Mouse (Mus musculus): ENCODE measurements around the gene Gpr132. TPM values are rescaled to one million over a fixed set of nuclear protein-coding genes. Genes with fewer than 3 reads are reported as not detected.
A peak's percentile ranks its signal among the peaks of the same experiment; 100 is the strongest.

Gpr132 gene
- total RNA-seq, 2 experiments from 2014 or later: 0.10 to 0.26 TPM

DNA sequence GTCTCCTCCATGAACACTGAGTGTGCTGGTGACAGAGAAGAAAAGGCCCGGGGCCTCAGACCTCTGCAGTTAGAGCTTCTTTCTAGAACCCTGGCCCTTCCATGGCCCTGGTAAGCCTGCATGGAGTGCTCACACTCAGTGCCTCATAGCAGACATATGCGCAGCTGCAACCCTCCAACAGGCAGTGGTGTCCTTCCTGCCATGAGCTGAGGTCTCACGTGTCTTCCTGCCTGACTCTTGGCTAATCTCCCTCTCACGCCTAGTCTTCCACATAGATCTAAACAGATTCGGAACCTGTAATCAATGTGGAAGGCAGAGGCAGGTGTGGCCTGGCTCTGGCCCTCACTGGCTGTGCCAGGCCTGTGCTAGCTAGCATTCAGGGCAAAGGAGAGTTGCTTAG is 11.7 kb upstream of the Gpr132 start:
- DNase-seq: no peak
- intact Hi-C loops (cut with DNase I): loop anchor here (5.0 kb wide), 2 partner anchors 68 to 108 kb away; no protein-coding TSS in a partner anchor

DNA sequence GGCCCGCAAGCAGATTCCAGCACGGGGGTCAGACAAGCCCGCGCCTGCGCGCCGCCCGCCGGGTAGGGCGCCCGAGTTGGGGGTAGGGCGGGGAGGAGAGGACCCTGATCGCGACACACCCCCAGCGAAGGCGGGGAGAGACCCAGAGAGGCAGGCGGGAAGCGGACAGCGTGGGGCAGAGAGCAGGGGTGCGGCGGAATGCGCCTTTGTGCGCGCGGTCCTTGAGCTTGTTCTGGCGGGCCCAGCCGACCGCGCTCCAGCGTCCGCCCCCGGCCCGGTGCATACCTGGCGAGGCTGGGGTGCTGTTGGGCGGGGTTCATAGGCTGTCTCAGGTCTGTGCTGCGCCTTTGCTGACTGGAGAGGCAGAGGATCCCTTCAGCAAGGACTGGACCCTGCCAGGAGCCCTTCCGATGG is 9.6 kb upstream of the Gpr132 start:
- intact Hi-C loops (cut with DNase I): loop anchor here (2.0 to 5.0 kb wide), 3 partner anchors 51 to 110 kb away; partner anchors contain the start of gene Jag2
- DNase-seq: no peak

DNA sequence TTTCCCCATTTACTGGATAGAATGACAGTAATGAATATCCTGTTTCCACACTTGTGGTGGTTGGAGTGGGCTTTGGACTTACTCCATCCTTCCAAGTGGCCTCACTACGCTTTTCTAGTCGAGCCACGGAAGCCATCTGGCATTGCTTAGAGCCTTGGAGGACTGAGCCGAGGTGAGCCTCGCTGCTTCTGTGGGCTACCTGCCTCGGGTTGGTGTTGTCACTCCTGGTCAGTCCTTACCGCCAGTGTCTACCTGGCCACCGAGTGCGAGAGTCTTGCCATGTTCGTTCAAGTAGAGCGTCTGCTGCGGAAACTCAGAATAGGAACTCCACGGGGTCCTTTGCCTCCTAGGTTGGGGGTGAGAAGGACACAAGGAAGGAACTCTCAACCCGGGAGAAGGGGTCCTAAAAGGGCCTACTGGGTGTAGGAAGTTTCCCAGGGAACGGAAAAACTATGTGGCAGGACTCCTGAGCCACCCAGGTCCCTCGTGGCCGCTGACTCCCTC is 9.1 kb upstream of the Gpr132 start:
- DNase-seq: no peak
- intact Hi-C loops (cut with DNase I): loop anchor here (2.0 to 5.0 kb wide), 3 partner anchors 52 to 110 kb away; partner anchors contain the start of gene Jag2

DNA sequence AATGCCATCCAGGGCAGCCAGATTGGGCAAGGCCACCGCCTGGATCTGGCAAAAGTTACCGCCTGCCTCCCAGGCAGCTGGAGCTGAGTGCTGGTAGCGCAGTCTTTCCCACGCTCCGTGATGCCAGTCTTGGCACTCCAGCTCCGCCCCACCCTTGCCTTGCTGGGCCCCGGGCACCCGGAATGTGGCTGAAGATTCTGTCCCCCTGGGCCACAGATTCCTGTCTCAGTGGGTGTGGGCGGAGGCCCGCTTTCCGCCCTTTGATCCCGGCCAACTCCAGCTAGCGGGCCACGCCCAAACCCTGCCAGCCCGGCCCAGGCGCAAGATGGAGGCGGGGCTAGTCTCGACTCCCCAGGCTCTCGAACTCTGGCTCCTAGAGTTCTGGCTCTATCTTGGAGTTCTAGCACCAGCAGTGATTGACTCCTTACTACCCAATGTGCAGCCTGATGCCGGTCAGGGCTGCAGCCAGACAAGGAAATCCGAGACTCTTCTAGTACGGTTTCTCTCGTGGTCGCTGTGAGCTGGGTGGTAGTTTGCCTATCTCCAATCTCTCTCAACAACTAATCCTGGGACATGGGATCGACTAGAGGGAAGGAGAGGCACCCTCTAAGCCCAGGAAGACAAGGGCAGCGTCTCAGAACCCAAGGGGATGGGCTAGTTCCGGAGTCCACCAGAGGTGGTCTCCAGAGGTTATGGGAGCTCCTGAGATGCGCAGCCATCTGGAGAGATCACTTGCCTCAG is 8.5 kb upstream of the Gpr132 start:
- intact Hi-C loops (cut with DNase I): loop anchor here (2.0 to 5.0 kb wide), 3 partner anchors 52 to 111 kb away; partner anchors contain the start of gene Jag2

DNA sequence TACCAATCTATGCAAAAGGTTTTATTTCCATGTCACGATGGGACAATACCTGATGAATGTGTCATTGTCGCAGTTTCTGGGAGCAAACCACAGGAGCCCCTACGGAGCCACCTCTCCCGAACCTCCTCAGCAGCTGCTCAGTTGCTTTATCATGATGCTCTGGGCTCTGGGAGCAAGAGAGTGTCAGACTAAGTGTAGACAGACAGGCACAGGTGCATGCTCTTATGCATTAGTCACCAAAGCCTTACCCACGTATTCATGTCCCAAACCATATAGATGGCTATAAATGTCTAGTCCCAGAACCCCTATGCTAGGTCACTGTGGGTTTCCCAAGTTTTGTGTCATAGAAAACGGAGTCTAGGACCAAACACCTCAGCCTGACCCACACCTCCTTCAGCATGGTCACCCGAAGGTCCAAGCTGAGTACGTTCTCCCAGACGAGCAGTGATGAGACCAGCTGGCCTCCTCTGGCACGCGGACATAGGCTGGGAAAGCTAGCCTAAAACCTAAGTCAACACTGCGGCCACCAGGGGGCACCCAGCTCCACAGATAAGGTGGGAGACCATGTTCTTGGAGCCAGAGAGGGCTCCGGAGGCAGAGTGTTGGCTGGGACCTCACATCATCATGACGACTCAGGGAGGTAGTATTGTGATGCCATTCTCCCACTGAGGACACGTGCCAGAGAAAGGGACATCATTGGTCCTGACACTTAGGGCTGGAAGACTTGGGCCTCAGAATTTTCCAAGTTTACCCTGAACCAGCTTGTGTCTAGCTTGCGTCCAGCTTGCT is 7.4 kb upstream of the Gpr132 start:
- DNase-seq: peak; percentile 93 to 94
- intact Hi-C loops (cut with DNase I): loop anchor here (2.0 to 5.0 kb wide), 3 partner anchors 53 to 112 kb away; partner anchors contain the start of gene Jag2

More for the DNA sequence above, 8.5 kb upstream of the Gpr132 start:
- peak; percentile 52 to 61 for DNase-seq

DNA sequence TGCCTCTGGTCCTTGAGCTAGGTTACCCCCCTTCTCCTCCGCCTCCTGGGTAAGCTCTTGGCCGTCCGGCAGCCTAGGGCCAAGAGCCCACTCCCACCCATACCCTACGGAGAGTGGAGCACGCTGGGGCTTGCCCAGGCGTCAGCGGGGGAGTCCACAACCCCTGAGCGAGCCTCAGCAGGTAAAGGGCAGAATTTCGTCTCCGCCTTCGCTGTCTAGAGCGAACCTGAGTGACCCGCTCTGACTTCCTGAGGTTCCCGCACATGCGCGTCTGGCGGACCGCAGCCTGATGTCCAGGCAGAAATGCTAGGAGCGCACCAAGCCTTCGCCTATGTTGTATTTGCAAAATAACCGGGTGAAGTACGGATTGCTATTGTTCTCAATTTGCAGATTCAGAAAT is 6.2 kb upstream of the Gpr132 start:
- no peak for DNase-seq
- intact Hi-C loops (cut with DNase I): no loop called here

DNA sequence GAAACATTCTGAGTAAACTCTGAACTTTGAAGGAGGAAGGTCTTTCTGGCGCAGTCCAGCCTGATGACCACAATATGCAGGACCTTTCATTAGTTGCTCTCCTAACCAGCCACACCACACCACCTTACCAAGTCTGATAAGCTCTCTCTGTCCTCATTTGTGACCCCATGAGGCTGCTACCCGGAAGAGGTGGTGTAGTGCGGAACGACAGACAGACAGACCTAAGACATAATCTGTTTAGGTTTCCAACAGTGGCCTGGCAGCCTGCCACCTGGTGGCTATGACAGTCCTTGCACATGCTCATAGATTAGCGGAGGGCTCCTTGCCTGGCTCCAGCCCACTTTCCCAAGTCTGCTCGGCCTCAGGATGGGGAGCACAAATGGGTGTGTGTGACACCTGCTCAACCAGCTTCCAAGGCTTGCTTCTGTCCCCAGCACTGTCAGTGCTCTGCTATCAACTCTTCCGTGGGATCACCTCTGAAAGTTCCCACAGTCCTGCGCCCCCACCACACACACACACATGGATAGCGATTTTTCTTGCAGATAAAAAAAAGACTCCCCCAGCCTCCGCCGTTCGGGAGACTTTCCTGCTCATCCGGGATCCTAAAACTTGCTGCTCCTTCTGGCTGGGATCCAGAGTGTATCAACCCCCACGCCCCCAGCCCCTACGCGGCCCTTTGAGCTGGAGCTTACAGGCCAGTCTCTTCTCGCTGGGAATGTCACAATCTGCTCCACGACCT is 5.6 kb upstream of the Gpr132 start:
- intact Hi-C loops (cut with DNase I): no loop called here
- peak in 1 of 2 experiments; percentile 42 for DNase-seq

DNA sequence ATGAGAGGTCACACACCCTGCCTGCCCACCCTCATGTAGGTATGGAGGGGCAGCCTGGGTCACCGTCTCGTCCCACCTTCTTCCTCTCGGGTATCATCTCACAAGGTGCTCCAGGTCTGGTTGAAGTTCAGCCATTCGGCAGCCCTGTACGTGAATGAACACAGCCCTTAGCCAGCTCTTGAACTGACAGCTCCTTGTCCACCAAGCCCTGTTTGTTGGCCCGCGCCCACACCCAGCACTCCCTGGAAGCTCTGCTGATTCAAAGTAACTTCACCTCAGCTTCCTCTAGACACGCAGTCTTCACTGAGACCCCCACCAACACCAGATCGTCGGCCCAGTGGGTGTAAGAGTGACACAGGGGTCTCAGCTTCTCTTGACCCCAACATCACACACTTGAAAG is 5.0 kb upstream of the Gpr132 start:
- intact Hi-C loops (cut with DNase I): no loop called here
- no peak for DNase-seq

DNA sequence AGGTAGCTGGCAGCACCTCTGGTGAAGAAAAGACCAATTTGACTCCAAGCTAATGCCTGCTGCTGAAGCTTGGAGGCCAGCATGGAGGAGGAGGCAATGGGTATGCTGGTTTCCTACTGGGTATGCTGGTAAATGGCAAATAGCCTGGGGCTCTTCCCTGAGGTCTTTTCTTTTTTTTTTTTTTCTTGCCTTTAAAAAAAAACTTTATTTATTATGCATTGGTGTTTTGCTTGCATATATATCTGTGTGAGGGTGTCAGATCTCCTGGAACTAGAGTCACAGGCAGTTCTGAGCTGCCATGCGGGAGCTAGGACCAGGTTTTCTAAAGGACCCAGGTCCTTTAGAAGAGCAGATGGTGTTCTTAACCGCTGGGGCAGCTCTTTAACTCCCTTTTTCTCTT is 3.2 kb upstream of the Gpr132 start:
- intact Hi-C loops (cut with DNase I): no loop called here
- no peak for DNase-seq

DNA sequence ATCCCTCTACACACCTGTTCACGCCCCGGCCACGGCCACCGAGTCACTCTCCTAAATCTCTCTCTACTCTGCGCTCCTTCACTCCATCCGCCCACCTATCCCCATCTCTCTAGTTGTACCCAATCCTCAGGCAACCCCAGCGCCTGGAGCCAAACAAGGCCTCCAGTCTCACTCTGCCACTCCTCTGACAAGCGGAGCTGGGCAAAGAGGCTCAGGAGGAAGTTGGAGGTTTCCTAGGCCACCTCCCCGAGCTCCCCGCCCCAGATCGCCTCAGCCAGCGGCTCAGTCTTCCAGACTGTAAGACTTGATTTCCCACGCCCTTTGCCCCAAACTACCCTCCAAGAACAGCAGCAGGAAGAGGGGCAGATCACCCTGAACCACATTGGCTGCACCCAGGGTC is 2.7 kb upstream of the Gpr132 start:
- DNase-seq: no peak
- intact Hi-C loops (cut with DNase I): no loop called here

DNA sequence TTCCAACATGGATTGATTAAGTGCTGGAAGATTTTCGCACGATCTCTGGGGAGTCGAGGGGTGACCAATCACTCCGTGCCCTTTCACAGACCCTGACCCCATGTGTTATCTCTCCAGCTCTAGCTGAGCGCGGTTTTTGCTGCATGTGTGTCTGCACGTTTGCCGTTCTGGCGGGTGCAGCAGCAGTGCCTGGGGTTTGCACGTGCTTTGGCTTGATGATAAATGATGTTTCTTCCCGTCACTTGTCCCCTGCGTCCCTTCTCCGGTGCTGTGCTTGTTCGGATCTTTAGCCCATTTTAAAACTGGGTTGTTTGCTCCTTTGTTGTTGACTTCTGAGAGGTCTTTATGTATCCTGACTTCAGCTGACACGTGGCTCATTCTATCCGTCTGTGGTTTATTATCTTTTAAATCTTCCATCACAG is 1.8 kb upstream of the Gpr132 start:
- intact Hi-C loops (cut with DNase I): no loop called here

DNA sequence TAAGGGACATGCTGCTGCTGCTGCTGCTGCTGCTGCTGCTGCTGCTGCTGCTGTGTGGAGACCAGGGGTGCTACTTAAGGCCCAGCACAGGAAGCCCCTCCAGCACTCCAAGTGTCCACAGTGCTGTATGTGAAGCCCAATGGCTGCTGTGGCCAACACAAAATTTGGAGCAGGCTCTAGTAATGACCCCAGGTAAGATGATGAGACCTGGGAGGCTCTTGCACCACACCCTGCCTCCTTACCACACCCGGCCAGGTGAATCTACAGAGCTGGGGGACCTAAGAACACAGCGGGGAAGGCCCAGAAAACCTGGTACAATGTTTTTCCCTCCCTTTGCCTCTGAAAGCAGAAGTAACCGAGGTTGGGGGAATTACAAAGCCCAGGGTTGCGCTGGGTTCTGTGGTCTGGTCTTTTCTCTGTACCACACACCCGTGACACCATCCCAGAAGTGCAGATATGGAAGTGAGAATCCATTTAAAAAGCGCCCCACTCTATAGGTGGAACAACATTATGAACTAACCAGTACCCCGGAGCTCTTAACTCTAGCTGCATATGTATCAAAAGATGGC is 838 bp downstream of the Gpr132 start:
- intact Hi-C loops (cut with DNase I): no loop called here
- no peak for DNase-seq

More for the DNA sequence above, 1.8 kb upstream of the Gpr132 start:
- DNase-seq: no peak

DNA sequence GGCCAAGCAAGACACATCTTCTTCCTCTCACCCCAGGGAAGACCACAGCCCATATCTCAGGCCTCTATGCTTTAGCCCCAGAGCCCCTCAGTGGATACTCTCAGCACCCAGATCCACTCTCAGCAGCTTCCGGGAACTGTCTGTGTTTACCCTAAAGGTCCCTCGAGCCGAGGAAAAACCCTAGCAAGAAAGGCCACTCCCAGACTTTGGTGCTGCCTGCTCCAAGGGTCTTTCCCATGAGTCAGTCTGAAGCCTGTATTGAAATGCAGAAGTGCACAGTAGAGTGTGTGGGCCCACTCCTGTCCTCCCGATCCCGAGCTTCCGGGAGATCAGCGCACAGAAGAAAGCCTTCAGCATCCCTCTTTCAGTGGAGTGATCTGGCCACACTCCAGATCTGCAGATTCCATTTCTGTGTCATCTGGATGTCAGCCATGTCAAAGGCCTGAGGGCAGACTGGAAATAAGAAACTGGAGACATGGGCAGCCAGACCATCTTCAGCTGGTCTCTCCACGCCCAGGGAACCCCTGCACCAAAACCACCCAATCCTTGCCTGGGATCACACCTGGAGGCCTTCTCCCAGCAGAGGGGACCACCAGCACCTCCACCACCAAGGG is 1.5 kb downstream of the Gpr132 start:
- no peak for DNase-seq

DNA sequence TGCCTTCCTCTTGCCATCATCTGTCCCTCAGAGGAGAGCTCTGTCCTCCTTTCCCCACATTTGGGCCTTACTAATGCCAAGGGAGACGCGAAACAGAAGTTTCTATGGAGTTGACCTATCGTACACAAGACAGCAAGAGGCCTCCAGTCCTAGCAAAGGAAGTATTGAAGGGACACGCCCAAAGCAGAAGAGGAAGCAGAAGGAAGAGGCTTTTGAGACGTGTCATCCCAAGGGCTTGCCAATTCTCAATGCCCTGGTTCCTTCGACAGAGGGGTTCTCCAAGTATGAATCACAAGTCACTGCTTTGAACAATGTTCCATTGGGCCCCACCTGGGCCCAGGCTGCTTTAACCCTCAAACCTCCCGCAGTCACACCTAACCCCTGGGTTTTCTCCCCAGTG is 3.2 kb downstream of the Gpr132 start:
- no peak for DNase-seq
- intact Hi-C loops (cut with DNase I): no loop called here

More for the DNA sequence above, 1.5 kb downstream of the Gpr132 start:
- intact Hi-C loops (cut with DNase I): no loop called here

DNA sequence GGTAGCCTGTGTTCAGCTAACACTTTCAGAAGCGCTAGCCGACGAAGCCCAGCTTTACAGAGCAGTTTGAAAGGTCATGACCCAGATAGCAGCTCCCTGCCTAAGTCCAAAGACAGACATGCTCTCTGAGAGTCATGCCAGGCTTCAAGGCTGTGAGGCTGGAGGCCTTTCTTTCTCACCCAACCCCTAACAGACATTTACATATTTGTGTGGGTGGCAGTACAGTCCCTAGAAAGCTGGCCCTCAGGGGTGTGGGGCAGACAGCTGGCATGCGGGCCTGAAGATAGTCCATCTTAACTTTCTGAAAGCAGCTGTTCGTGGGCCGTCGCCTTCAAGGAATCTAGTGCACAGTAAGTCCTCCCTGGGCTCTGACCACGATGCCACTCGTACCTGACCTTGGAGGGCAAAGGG is 6.1 kb downstream of the Gpr132 start:
- intact Hi-C loops (cut with DNase I): no loop called here
- DNase-seq: no peak

DNA sequence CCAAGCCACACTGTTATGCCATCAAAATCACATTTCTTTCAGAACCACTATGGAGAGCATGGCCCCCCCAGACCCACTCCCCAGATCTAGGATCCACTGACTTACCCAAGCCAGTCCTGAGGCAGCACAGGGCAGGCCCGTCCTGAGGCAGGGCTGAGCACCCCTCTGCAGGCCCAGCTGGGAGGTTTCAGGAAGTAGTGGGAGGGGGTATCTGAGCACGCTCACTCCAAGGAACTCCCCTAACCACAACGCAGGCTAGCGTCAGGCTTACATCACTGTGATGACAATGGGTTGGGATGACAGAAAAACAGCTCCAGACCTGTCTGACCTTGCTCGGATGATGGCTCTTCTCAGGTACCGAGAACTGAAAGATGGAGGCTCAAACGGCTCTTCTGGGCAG is 7.3 kb downstream of the Gpr132 start:
- intact Hi-C loops (cut with DNase I): no loop called here
- DNase-seq: no peak

DNA sequence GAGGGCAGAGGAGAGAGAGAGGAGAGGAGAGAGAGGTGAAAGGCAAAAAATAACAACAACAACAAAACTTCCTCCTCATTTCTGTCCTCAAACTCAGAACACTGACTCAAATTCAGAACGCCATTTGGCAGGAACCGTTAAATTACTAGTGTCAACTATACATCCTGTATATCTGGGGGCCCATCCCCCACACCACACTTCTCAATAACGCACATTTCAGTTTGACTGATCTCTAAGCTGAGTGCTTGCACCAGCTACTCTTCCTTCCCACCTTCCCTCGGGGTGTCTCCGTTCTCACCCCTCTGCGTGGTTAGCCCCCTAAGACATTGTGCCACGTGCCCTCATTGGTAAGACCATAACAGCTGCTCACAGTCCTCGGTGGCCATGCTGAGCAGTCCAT is 8.1 kb downstream of the Gpr132 start:
- DNase-seq: no peak
- intact Hi-C loops (cut with DNase I): no loop called here

DNA sequence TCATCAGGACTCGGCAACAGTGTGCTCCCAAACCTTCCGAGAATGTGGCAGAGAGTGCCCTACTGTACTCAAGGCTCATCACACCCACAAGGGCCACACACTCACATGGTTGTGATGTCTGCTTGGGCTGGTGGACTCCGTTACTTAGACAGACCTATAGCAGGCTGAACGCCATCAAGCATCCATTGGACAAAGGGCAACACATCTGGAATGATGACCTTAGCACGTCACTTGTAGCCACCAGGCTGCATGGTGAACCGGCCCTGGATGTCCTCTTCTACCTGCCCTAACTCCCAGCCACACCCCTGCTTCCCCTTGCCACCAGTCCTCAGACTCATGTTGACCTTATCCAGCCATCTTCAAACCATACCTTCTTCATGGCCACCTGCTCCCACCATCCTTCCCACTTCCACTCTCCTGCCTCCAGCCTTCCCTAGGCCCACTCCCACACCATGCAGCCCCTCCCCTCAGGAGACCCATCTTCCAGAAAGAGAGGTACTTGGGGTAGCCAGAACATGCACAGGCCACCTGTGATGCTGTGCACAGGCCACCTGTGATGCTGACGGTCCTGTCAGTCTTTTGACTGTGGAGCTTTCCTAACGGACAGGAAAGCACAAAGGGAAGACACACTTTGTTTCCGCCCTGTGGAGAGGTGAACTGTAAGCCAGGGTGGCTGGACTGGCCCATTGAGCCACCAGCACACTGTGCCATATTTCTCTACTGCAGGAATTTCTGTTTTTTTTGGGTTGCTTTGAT is 9.3 kb downstream of the Gpr132 start:
- intact Hi-C loops (cut with DNase I): no loop called here
- no peak for DNase-seq
